In the genomic region with DNA sequence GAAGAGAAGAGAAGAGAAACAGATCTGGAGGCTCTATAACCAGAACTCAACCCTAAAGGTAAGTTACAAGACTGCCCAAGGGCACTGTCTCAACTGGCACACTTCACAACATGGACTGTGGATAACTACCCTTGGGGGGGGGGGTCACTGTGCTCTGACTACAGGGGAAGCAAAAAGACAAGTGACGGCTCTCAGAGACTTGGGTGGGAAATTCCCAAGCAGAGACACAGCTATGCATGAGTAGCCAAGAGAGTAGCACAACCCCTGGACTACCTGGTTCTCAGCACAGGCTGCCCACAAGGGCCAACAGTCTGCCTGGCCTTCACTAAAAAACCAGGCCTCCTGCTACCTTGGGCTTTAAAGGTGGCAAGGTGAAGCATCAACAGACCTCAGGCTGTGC, we compare ENCODE assay signal across 15 mouse cellular contexts.
"Had no signal": no experiment of that assay in that cellular context is flagged by ENCODE, and none has a peak within 500 bp of the region (broad histone marks: within the 10 kb centered on the region; RNA-seq: fewer than 3 reads in every experiment).

No protein-coding gene starts in this region.

- H3K4me1 ChIP-seq: intestine, embryonic 15.5 days; liver, embryonic 13.5 days; stomach, embryonic 15.5 days had no signal

- H3K27ac ChIP-seq: intestine, embryonic 15.5 days; kidney, embryonic 15.5 days; liver, embryonic 13.5 days; midbrain, embryonic 13.5 days; stomach, embryonic 15.5 days had no signal

- H3K9me3 ChIP-seq: intestine, embryonic 15.5 days; kidney, embryonic 15.5 days; liver, embryonic 13.5 days; midbrain, embryonic 13.5 days; stomach, embryonic 15.5 days had no signal

- H3K4me2 ChIP-seq: intestine, embryonic 15.5 days; kidney, embryonic 15.5 days; liver, embryonic 13.5 days; midbrain, embryonic 13.5 days; stomach, embryonic 15.5 days had no signal

- H3K9ac ChIP-seq: intestine, embryonic 15.5 days; kidney, embryonic 15.5 days; liver, embryonic 13.5 days; midbrain, embryonic 13.5 days; stomach, embryonic 15.5 days had no signal

- H3K4me3 ChIP-seq: intestine, embryonic 15.5 days; kidney, embryonic 15.5 days; liver, embryonic 13.5 days; midbrain, embryonic 13.5 days; stomach, embryonic 15.5 days had no signal

- H3K27me3 ChIP-seq: intestine, embryonic 15.5 days; liver, embryonic 13.5 days; stomach, embryonic 15.5 days had no signal

- H3K36me3 ChIP-seq: intestine, embryonic 15.5 days; kidney, embryonic 15.5 days; liver, embryonic 13.5 days; midbrain, embryonic 13.5 days; stomach, embryonic 15.5 days had no signal

- DNase-seq: kidney, adult 11 months; kidney, adult 8-10 months; kidney, postnatal 10 days; kidney, postnatal 36 days; liver, embryonic 13.5 days; lung, adult 2 months; lung, postnatal 14 days; lung, postnatal 4 days; retina, postnatal 1 day; right cerebral cortex, postnatal 25 days; thymus, postnatal 4 days had no signal

- ATAC-seq: intestine, embryonic 15.5 days; midbrain, embryonic 13.5 days had no signal
